Mouse (Mus musculus) hindbrain, embryonic 13.5 days (tissue): Measurements from ENCODE around the gene Entpd8. TPM values are rescaled to one million over a fixed set of nuclear protein-coding genes. Genes with fewer than 3 reads are reported as not detected.

Experiments
- ATAC-seq: fragments of 200-750 bp; cut with Nextera tagmentation; 2 replicates; pipeline ENCODE4 v1.8.0; 2017; ENCODE audit warnings: moderate TSS enrichment; ENCODE audit not compliant: low FRiP score
- H3K27ac ChIP-seq: fragments of 300-500 bp; sonication (generic); 2 replicates; pipeline ENCODE4 v1.5.1; 2015; ENCODE audit warnings: inconsistent platforms, mild to moderate bottlenecking, moderate library complexity
- H3K27me3 ChIP-seq: fragments of 300-500 bp; sonication (generic); 2 replicates; pipeline ENCODE4 v1.6.1; 2015; ENCODE audit warnings: mild to moderate bottlenecking, inconsistent platforms
- H3K36me3 ChIP-seq: fragments of 300-500 bp; sonication (generic); 2 replicates; pipeline ENCODE4 v1.6.1; 2015; ENCODE audit warnings: mild to moderate bottlenecking, inconsistent platforms
- H3K4me1 ChIP-seq: fragments of 300-500 bp; sonication (generic); replicated peaks from 2 replicates; pipeline ENCODE4 v1.6.1; 2015; ENCODE audit warnings: inconsistent platforms
- H3K4me2 ChIP-seq: fragments of 300-500 bp; sonication (generic); 2 replicates; pipeline ENCODE4 v1.6.1; 2015; ENCODE audit warnings: inconsistent platforms, mild to moderate bottlenecking, moderate library complexity
- H3K4me3 ChIP-seq: fragments of 300-500 bp; sonication (generic); 2 replicates; pipeline ENCODE4 v1.5.1; 2015; ENCODE audit warnings: mild to moderate bottlenecking, inconsistent platforms
- H3K9ac ChIP-seq: fragments of 300-500 bp; sonication (generic); 2 replicates; pipeline ENCODE4 v1.6.1; 2015; ENCODE audit warnings: mild to moderate bottlenecking, inconsistent platforms
- H3K9me3 ChIP-seq: fragments of 300-500 bp; sonication (generic); 2 replicates; pipeline ENCODE4 v1.6.1; 2016; ENCODE audit warnings: inconsistent platforms
- WGBS: fragments of 180-500 bp; shearing (Covaris S2); methylation state at CpG from one replicate; pipeline ENCODE4 v1.1.7; 2015; 5-methylcytosine and 5-hydroxymethylcytosine counted together
- microRNA-seq: library from miRNA; unstranded; fragments of <30 nt; microRNA quantifications from one replicate; pipeline ENCODE4, GENCODE M21; 2016
- polyA plus RNA-seq: library from polyadenylated mRNA; unstranded; fragments of >200 nt; fragmentation: Nextera tagmentation; extraction: Ambion mirVana; gene quantifications from 2 replicates; pipeline ENCODE4 v1.2.1, GENCODE M21; 2015

The Entpd8 gene
- polyA plus RNA-seq, 1 experiment from 2014 or later = not detected

- 65% methylated on average over 3 of the region's 3 CpGs for WGBS
Observed at GRCm38 (mm10) chr2:25124411-25124810, 44.3 kb downstream of the Entpd8 start.

DNA sequence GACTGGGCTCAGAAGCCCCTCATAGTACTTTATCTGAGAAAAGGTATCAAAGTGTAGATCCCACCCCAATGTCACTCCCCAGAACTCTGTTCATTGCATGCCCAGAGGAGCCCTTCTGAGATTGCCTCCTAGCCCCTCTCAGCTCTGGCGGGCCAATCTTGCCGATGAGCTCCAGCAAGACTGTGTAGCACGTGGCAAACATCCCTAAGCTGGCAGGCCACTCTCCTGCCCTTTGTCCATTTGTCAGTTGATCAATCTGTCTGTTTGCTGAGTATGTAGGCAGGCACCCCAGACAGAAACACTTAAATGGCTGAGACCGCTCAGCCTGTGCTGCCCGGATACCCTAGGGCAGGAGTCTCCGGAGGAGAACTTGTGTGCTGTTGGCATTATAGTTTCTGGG is 45.0 kb downstream of the Entpd8 start:
- Histone ChIP-seq H3K9me3 (no peaks in the 10 kb centered on the region), H3K4me1 (peaks cover 56% of the 10 kb centered on the region), H3K36me3 (no peaks in the 10 kb centered on the region), H3K4me2 (no peak overlapping the region), H3K9ac (no peak overlapping the region), H3K27ac (peak overlapping the region; percentile 90), H3K27me3 (0 out of 2 replicates have a peak, but pooled peaks cover 3% of the 10 kb centered on the region), H3K4me3 (no peak overlapping the region)
- no peak for ATAC-seq
- WGBS = 58% methylated on average over 6 of the region's 6 CpGs

More at GRCm38 (mm10) chr2:25124411-25124810, 44.3 kb downstream of the Entpd8 start:
- 0 out of 2 replicates have a peak, but pooled peaks cover 3% of the 10 kb centered on the region for H3K27me3 ChIP-seq
- ATAC-seq = no peak
- no peak overlapping the region for H3K4me2 ChIP-seq
- H3K27ac ChIP-seq = peak overlapping the region; percentile 90
- H3K4me1 ChIP-seq = peaks cover 53% of the 10 kb centered on the region
- no peak overlapping the region for H3K9ac ChIP-seq
- no peaks in the 10 kb centered on the region for H3K9me3 ChIP-seq
- no peaks in the 10 kb centered on the region for H3K36me3 ChIP-seq
- H3K4me3 ChIP-seq = no peak overlapping the region

- Histone ChIP-seq H3K9ac (peak overlapping the region; percentile 47; the same call in 1 of the 2 replicates), H3K4me2 (0 out of 2 replicates have a peak overlapping the region, but pooled peaks have one; percentile 2), H3K4me3 (no peak overlapping the region), H3K27me3 (0 out of 2 replicates have a peak, but pooled peaks cover 3% of the 10 kb centered on the region), H3K4me1 (peaks cover 56% of the 10 kb centered on the region), H3K27ac (peak overlapping the region; percentile 90), H3K36me3 (no peaks in the 10 kb centered on the region), H3K9me3 (no peaks in the 10 kb centered on the region)
- ATAC-seq = peak; percentile 86
- WGBS = 6% methylated on average over 19 of the region's 19 CpGs
Observed at GRCm38 (mm10) chr2:25126011-25127010, 46.2 kb downstream of the Entpd8 start.

GRCm38 (mm10) chr2:25127206-25127605 is 47.1 kb downstream of the Entpd8 start:
- Histone ChIP-seq H3K4me3 (no peak overlapping the region), H3K4me2 (no peak overlapping the region), H3K27me3 (0 out of 2 replicates have a peak, but pooled peaks cover 3% of the 10 kb centered on the region), H3K36me3 (no peaks in the 10 kb centered on the region), H3K4me1 (peaks cover 56% of the 10 kb centered on the region), H3K9ac (no peak overlapping the region), H3K9me3 (no peaks in the 10 kb centered on the region), H3K27ac (peak overlapping the region; percentile 90)
- no peak for ATAC-seq
- WGBS = 34% methylated on average over 5 of the region's 5 CpGs

DNA sequence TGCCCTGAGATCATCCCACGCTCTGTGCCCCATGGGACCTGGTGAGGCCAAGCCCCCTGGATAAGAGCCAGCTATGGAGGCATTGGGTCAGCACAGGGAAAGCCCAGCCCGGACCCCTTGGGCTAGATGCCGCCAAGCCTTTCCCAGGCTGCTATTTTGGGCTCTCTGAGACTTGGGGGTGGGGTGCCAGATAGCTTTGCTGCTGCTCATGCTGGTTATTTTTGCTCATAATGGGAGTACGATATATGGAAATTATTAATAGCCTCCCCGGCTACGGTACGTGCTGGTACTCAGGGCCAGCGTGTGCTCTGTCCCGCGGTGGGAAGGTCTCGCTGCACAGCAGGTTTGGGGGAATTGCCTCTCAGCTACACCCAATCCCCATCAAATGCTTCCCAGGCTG is 48.0 kb downstream of the Entpd8 start:
- no peaks in the 10 kb centered on the region for H3K36me3 ChIP-seq
- H3K4me2 ChIP-seq = no peak overlapping the region
- peak overlapping the region; percentile 90; the same call in 1 of the 2 replicates for H3K27ac ChIP-seq
- peaks cover 56% of the 10 kb centered on the region for H3K4me1 ChIP-seq
- 63% methylated on average over 11 of the region's 11 CpGs for WGBS
- 0 out of 2 replicates have a peak, but pooled peaks have one; percentile 14 for ATAC-seq
- no peaks in the 10 kb centered on the region for H3K9me3 ChIP-seq
- H3K4me3 ChIP-seq = no peak overlapping the region
- no peak overlapping the region for H3K9ac ChIP-seq
- 0 out of 2 replicates have a peak, but pooled peaks cover 3% of the 10 kb centered on the region for H3K27me3 ChIP-seq

DNA sequence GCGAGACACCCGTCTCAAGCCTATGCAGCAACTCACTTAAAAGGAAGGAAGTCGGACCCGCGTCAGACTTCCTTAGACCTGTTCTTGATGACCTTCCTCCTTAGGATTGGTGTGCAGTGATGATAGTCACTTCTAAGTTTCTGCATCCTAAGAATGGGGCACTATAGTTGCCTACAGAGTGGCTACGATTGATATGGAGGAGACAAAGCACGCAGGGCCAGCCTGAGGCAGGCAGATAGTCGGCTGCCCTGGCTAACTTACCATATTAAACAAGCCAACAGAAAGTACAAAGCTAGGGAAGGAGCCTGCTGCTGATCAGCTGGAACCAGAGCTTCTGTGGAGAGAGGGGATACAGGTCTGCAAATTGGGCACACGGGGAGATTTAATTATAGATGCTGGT is 51.5 kb downstream of the Entpd8 start:
- Histone ChIP-seq H3K4me2 (no peak overlapping the region), H3K4me1 (peaks cover 31% of the 10 kb centered on the region), H3K27me3 (no peaks in the 10 kb centered on the region), H3K9ac (no peak overlapping the region), H3K4me3 (no peak overlapping the region), H3K27ac (no peak overlapping the region; the same call in 1 of the 2 replicates), H3K36me3 (no peaks in the 10 kb centered on the region), H3K9me3 (no peaks in the 10 kb centered on the region)
- 83% methylated on average over 9 of the region's 9 CpGs for WGBS
- no peak for ATAC-seq

Small RNAs within 50 kb of the gene (microRNA-seq; reads per million reads assigned to microRNA genes)
- not detected for gene Gm24328
- not detected for gene Mir7664

Other genes starting within 250 kb of the Entpd8 start
- 126 and 131 TPM in 2 replicates for gene Ehmt1, start 160.7 kb upstream of the Entpd8 start, polyA plus RNA-seq
- gene Arrdc1, start 145.1 kb upstream of the Entpd8 start, polyA plus RNA-seq = 23.9 and 26.0 TPM in 2 replicates
- 16.0 and 17.7 TPM in 2 replicates for gene Zmynd19, start 130.5 kb upstream of the Entpd8 start, polyA plus RNA-seq
- 36.0 and 38.1 TPM in 2 replicates for gene Dph7, start 117.9 kb upstream of the Entpd8 start, polyA plus RNA-seq
- 171 and 181 TPM in 2 replicates for gene Mrpl41, start 105.2 kb upstream of the Entpd8 start, polyA plus RNA-seq
- gene Pnpla7, start 104.3 kb upstream of the Entpd8 start, polyA plus RNA-seq = 3.0 and 3.4 TPM in 2 replicates
- 130 and 136 TPM in 2 replicates for gene Nsmf, start 25.9 kb upstream of the Entpd8 start, polyA plus RNA-seq
- not detected in 2 replicates for gene Noxa1, start 14.8 kb downstream of the Entpd8 start, polyA plus RNA-seq
- gene Nrarp, start 100.5 kb downstream of the Entpd8 start, polyA plus RNA-seq = 21.4 and 24.6 TPM in 2 replicates
- 1.6 and 1.9 TPM in 2 replicates for gene Tor4a, start 116.6 kb downstream of the Entpd8 start, polyA plus RNA-seq
- 98.3 and 104 TPM in 2 replicates for gene Nelfb, start 131.2 kb downstream of the Entpd8 start, polyA plus RNA-seq
- gene Stpg3, start 134.3 kb downstream of the Entpd8 start, polyA plus RNA-seq = not detected in 2 replicates
- gene Fam166a, start 138.4 kb downstream of the Entpd8 start, polyA plus RNA-seq = 0.40 and 1.3 TPM in 2 replicates
- 349 and 363 TPM in 2 replicates for gene Tubb4b, start 144.4 kb downstream of the Entpd8 start, polyA plus RNA-seq
- not detected in 2 replicates for gene Slc34a3, start 154.1 kb downstream of the Entpd8 start, polyA plus RNA-seq
- gene Rnf224, start 156.5 kb downstream of the Entpd8 start, polyA plus RNA-seq = not detected in 2 replicates
- 90.3 and 92.4 TPM in 2 replicates for gene Rnf208, start 162.0 kb downstream of the Entpd8 start, polyA plus RNA-seq
- gene Cysrt1, start 162.1 kb downstream of the Entpd8 start, polyA plus RNA-seq = 0.26 TPM in 1 of 2 replicates, not detected in the other
- 5.1 and 6.2 TPM in 2 replicates for gene AL732309.1, start 166.6 kb downstream of the Entpd8 start, polyA plus RNA-seq
- 18.6 and 20.9 TPM in 2 replicates for gene Tmem203, start 175.1 kb downstream of the Entpd8 start, polyA plus RNA-seq
- 16.2 and 17.6 TPM in 2 replicates for gene Tprn, start 182.3 kb downstream of the Entpd8 start, polyA plus RNA-seq
- 189 and 199 TPM in 2 replicates for gene Ssna1, start 192.1 kb downstream of the Entpd8 start, polyA plus RNA-seq
- 143 TPM in 2 replicates for gene Anapc2, start 192.2 kb downstream of the Entpd8 start, polyA plus RNA-seq
- gene Tmem210, start 207.8 kb downstream of the Entpd8 start, polyA plus RNA-seq = not detected in 2 replicates
- 0.22 TPM in 1 of 2 replicates, not detected in the other for gene Lrrc26, start 209.6 kb downstream of the Entpd8 start, polyA plus RNA-seq
- 22.5 and 24.5 TPM in 2 replicates for gene Grin1, start 238.9 kb downstream of the Entpd8 start, polyA plus RNA-seq